Comparison of ENCODE assay signal across 8 mouse cellular contexts in genomic region chr7:19094826-19095750, GRCm38 (mm10). TPM values are rescaled to one million over a fixed set of nuclear protein-coding genes. Genes with fewer than 3 reads are reported as not detected.
A peak's percentile ranks its signal among the peaks of the same experiment; 100 is the strongest.
DNase-seq lines count a peak whose midpoint lies in the region; ATAC-seq lines count a peak whose summit lies in the region.

No protein-coding gene starts in this region.

- H3K36me3 ChIP-seq in heart, embryonic 15.5 days: peaks cover 15% of the 10 kb centered on the region; the same call in 1 of the 2 replicates

- ATAC-seq in CD4-positive, CD25-positive, alpha-beta regulatory T cell, adult 4 months: peak; percentile 30
- ATAC-seq in heart, embryonic 15.5 days (replicated peaks; ENCODE audit: insufficient number of reproducible peaks, insufficient read depth, low FRiP score, low read depth): no peak
- peak; percentile 20 for ATAC-seq in megakaryocyte progenitor cell, adult 5-6 weeks (replicated peaks; ENCODE audit: poor library complexity)
- no peak for ATAC-seq in monocyte, adult 5-6 weeks (replicated peaks; ENCODE audit: insufficient number of reproducible peaks, low FRiP score, low TSS enrichment, poor library complexity, severe bottlenecking)

- no peaks in the 10 kb centered on the region for H3K9me3 ChIP-seq in heart, embryonic 15.5 days (replicated peaks)

- H3K9ac ChIP-seq in heart, embryonic 15.5 days: peak overlapping the region; percentile 93

- H3K27ac ChIP-seq in heart, embryonic 15.5 days: peak overlapping the region; percentile 97

- 0 out of 2 replicates have a peak, but pooled peaks cover 3% of the 10 kb centered on the region for H3K27me3 ChIP-seq in heart, embryonic 15.5 days

- under 1% methylated on average over 84 of the region's 87 CpGs for WGBS in heart, embryonic 15.5 days

- H3K4me3 ChIP-seq in heart, embryonic 15.5 days: peak overlapping the region; percentile 85

- peak overlapping the region; percentile 96 for H3K4me2 ChIP-seq in heart, embryonic 15.5 days

- H3K4me1 ChIP-seq in heart, embryonic 15.5 days (replicated peaks): peaks cover 45% of the 10 kb centered on the region

- peak; percentile 52 for DNase-seq in 3T3-L1 (ENCODE audit: low read depth, low spot score)
- DNase-seq in embryo, embryonic 9.5 days (ENCODE audit: extremely low spot score): peak; percentile 63
- peak; percentile 63 to 77 for DNase-seq in kidney, postnatal 25 days
- DNase-seq in thymus, postnatal 14 days: peak; percentile 60

RNA-seq across cellular contexts. Expression of gene Six5, which starts 0.7 kb away (rescaled TPM):
- polyA plus RNA-seq in CD4-positive, CD25-positive, alpha-beta regulatory T cell, adult 4 months (2017; shearing (Covaris generic)): under 1 TPM; 0.46 to 0.83 TPM
- 4.9 and 6.7 TPM in 2 replicates for polyA plus RNA-seq in heart, embryonic 15.5 days (2015; fragmentation: Nextera tagmentation; extraction: Ambion mirVana)
- total RNA-seq in megakaryocyte progenitor cell, adult 5-6 weeks (2015): 2.8 and 3.9 TPM in 2 replicates
- 2.3 and 2.4 TPM in 2 replicates for total RNA-seq in megakaryocyte progenitor cell, adult 5-6 weeks (2017)
- total RNA-seq in monocyte, adult 5-6 weeks (2017): not detected in 3 replicates

RNA-seq across cellular contexts. Expression of gene Dmpk, which starts 11.4 kb away (rescaled TPM):
- polyA plus RNA-seq in CD4-positive, CD25-positive, alpha-beta regulatory T cell, adult 4 months (2017; shearing (Covaris generic)): under 1 TPM in 1 of 2 experiments, not detected in 1; 0.44 TPM
- polyA plus RNA-seq in heart, embryonic 15.5 days (2015; fragmentation: Nextera tagmentation; extraction: Ambion mirVana): 51.9 and 57.3 TPM in 2 replicates
- total RNA-seq in megakaryocyte progenitor cell, adult 5-6 weeks (2015): 0.78 and 1.9 TPM in 2 replicates
- 0.84 TPM in 1 of 2 replicates, not detected in the other for total RNA-seq in megakaryocyte progenitor cell, adult 5-6 weeks (2017)
- 0.97 to 1.5 TPM in 2 of 3 replicates, not detected in the other for total RNA-seq in monocyte, adult 5-6 weeks (2017)

RNA-seq across cellular contexts. Expression of gene Dmwd, which starts 19.1 kb away (rescaled TPM):
- not detected for polyA plus RNA-seq in CD4-positive, CD25-positive, alpha-beta regulatory T cell, adult 4 months (2017; shearing (Covaris generic))
- polyA plus RNA-seq in heart, embryonic 15.5 days (2015; fragmentation: Nextera tagmentation; extraction: Ambion mirVana): 14.2 and 20.0 TPM in 2 replicates
- 4.4 and 5.5 TPM in 2 replicates for total RNA-seq in megakaryocyte progenitor cell, adult 5-6 weeks (2015)
- total RNA-seq in megakaryocyte progenitor cell, adult 5-6 weeks (2017): 1.5 and 2.3 TPM in 2 replicates
- 0.39 to 3.2 TPM (median 0.43 TPM) in 3 replicates for total RNA-seq in monocyte, adult 5-6 weeks (2017)

RNA-seq across cellular contexts. Expression of gene Gm4969, which starts 23.1 kb away (rescaled TPM):
- polyA plus RNA-seq in CD4-positive, CD25-positive, alpha-beta regulatory T cell, adult 4 months (2017; shearing (Covaris generic)): not detected
- 0.73 and 1.0 TPM in 2 replicates for polyA plus RNA-seq in heart, embryonic 15.5 days (2015; fragmentation: Nextera tagmentation; extraction: Ambion mirVana)
- total RNA-seq in megakaryocyte progenitor cell, adult 5-6 weeks (2015): 0.24 and 0.57 TPM in 2 replicates
- total RNA-seq in megakaryocyte progenitor cell, adult 5-6 weeks (2017): 0.03 and 0.42 TPM in 2 replicates
- not detected in 3 replicates for total RNA-seq in monocyte, adult 5-6 weeks (2017)

RNA-seq across cellular contexts. Expression of gene Fbxo46, which starts 24.6 kb away (rescaled TPM):
- 10 to 100 TPM; 23.1 to 29.0 TPM for polyA plus RNA-seq in CD4-positive, CD25-positive, alpha-beta regulatory T cell, adult 4 months (2017; shearing (Covaris generic))
- 7.3 and 9.6 TPM in 2 replicates for polyA plus RNA-seq in heart, embryonic 15.5 days (2015; fragmentation: Nextera tagmentation; extraction: Ambion mirVana)
- 2.0 and 2.1 TPM in 2 replicates for total RNA-seq in megakaryocyte progenitor cell, adult 5-6 weeks (2015)
- 4.2 and 5.0 TPM in 2 replicates for total RNA-seq in megakaryocyte progenitor cell, adult 5-6 weeks (2017)
- total RNA-seq in monocyte, adult 5-6 weeks (2017): 6.7 to 11.5 TPM (median 7.1 TPM) in 3 replicates

Comparison
In these comparisons a context has a peak if more than half of its experiments do, and no peak if none do; other contexts are left out.
1. ATAC-seq: peak in CD4-positive, CD25-positive, alpha-beta regulatory T cell, adult 4 months (single experiment) and megakaryocyte progenitor cell, adult 5-6 weeks (single experiment); none in heart, embryonic 15.5 days (single experiment) and monocyte, adult 5-6 weeks (single experiment).
2. Peak in every context shown above with its lines, with median percentiles within 50 percentile points of each other: DNase-seq.